Mouse (Mus musculus) liver, adult 2 months (tissue): ENCODE results near the gene Wipf2.

ENCODE experiments used
- CTCF ChIP-seq: fragments of 200-500 bp; IDR thresholded peaks from 2 replicates; pipeline ENCODE4 v1.5.1; 2011; ENCODE audit warnings: low read depth, low read length, control low read depth
- POLR2A ChIP-seq: fragments of 200-500 bp; IDR thresholded peaks from 2 replicates; pipeline ENCODE4 v1.6.1; 2011; ENCODE audit warnings: low read length, control low read depth; ENCODE audit not compliant: insufficient read depth; ENCODE audit errors: extremely low read depth

GRCm38 (mm10) chr11:98909654-98910053 lies 46.2 kb downstream of the Wipf2 start:
- no peak for TF ChIP-seq POLR2A
- TF ChIP-seq CTCF: peak; percentile 44
